Mouse (Mus musculus) spleen, postnatal 4 days (tissue): ENCODE measurements at regions not wholly inside any gene's neighbourhood (a gene's known extent, or its start where the extent isn't known, plus 50 kb on each side); places are given as distances from the start of the nearest gene placed in this dataset.

Source experiments
- DNase-seq, 2 experiments: peaks; one replicate each; pipeline ENCODE4 v3.0.0; 2022; ENCODE audit warnings: low spot score in 2 of 2

DNA sequence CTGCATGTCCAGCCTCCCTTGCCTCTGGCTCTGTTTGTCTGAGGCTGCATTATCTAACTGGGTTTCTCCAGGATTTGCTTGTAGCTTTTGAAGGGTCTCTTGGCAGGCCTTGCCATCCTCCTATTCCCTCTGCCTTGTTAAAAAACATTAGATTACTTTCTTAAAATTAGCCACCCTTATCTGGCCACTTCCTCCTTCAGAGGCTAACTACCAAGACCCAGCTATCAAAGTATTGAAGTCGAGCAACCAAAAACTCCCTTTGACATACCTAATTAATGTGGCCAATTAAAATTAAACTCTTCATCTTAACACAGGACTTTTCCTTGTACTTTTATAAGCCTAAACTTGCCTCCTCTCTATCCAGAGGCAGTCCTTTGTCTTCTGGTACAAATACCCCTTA is 66.3 kb upstream of the Kif2a start:
- no peak for DNase-seq

DNA sequence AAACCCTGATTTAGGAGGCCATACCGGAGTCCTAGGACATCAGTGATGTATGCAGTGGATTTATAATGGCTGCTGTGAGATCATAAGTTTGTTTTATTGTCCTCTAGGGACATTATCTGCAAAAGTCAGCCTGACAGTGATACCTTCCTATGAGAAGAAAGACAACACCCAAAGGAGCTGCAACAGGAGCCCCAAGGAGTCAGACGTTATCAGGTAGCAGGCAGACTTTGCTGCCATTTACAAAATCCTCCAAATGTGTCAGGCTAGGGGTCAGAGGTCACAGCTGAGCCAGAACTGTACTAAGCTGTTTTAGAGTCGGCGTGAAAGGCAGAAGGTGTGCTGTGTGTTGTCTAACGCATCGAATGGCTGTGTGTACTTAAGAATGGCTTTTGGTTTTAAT is 65.4 kb upstream of the Kif2a start:
- DNase-seq = no peak

DNA sequence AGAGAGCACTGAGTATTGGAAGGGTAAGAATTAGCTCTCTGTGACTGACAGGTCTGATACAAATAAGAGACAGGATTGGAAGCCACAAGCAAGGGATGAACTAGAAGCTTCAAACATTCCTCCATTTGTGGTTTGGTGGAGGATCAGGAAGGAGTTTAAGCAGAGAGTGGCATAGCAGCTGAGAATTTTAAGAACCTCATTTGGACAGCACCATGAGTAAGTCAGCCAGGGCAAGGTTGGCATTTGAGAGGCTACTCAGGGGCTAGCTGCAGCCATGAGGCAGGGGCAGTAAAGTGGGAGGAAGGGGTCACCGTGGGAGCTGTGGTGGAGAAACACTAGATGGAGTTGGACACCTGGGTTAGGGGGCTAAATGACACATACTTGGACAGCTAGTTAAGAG is 56.2 kb upstream of the Kif2a start:
- no peak for DNase-seq

DNA sequence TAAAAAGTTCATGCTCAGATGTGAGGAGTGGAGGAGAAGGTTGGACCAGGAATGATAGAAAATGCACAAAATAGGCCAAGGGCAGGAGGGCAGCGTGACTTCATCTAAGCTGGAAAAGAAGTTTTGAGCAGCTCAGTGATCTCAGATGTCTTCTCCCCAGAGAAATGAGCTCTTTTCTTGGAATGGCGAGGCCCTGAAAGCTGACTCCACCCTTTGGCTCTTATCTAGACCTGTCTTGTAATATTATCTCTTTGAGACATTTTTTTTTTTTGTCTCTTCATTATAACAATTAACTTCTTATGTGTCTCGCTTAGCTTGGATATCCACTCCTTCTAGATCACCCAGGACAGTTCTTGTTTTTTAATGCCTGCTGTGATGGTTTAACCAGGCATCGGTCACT is 53.0 kb upstream of the Kif2a start:
- no peak for DNase-seq

DNA sequence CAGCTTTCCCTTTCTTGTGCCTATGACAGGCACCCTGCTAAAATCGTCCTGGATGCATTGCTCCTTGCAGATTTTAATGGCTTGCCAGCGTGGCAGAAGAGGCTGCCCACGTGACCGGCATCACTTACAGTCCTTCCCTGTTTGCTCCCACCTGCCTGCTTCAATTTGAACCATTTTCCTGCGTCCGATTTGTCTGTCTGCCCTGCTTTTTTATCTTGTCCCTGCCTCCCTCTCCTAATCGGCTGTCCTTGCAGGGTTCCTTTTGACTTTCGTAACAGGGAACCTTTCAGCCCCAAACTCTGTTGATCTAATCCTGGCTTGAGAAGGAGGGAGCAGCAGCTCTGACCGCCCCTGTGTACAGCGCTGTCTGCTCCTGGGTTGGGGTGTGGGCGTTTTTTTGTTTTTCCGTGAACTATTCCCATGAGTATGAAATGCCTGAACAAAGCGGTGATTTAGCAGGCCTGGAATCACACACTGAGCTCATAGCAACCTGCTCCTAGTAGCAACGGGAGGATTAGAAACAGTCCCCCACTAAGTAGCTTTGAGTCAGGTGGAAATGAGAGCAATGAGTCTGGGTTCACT is 51.2 kb upstream of the Kif2a start:
- peak in 1 of 2 experiments; percentile 49 for DNase-seq

DNA sequence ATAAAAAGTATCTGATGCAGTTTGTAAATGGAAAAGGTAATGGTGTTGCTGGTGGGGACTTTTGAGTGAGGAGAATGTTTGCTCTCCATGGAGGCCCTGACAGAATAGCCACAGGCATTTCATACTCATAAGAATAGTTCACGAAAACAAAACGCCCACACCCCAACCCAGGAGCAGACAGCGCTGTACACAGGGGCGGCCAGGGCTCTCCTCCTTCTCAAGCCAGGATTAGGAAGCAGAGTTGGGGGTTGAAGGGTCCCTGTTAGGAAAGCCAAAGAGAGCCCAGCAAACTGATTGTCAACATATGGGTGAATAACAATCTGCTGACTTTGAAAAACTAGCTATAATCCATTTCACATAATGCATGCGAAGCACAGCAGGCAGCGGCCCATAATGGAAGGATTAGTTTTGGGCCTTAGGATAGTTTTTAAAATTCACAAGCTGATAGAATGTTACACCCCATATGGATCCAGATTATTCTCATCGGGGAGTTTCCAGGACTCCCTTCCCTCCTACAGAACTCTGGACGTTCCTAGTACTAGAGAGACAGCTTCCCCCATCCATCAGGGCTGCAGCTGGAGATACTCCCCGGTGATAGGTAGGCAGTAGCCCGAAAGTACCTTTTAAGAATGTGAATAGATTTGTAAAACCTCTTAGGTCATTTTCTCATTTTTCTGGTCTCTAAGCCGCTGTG is 50.6 kb upstream of the Kif2a start:
- DNase-seq = no peak
